Mouse (Mus musculus) heart, postnatal 14 days (tissue): Measurements from ENCODE around the gene Adprh. TPM values are rescaled to one million over a fixed set of nuclear protein-coding genes. Genes with fewer than 3 reads are reported as not detected.
A peak's percentile ranks its signal among the peaks of the same experiment; 100 is the strongest.

Experiments
- DNase-seq, 2 experiments: peaks; one replicate each; pipeline ENCODE4 v3.0.0; 2021 to 2022
- intact Hi-C: fragments of 180-260 bp; cut with DNase I; formaldehyde crosslinking; loops from one replicate; pipeline ENCODE4 v1.15.1; 2025
- total RNA-seq, 2 experiments: library from RNA; stranded (reverse); gene quantifications; 2 replicates each; pipeline ENCODE4 v1.2.3; 2021

Adprh gene
- total RNA-seq, 2 experiments from 2014 or later: 26.6 to 27.7 TPM

- intact Hi-C loops: no loop called here
Measured at GRCm38 (mm10) chr16:38445576-38445975, 6.9 kb downstream of the Adprh start.

DNA sequence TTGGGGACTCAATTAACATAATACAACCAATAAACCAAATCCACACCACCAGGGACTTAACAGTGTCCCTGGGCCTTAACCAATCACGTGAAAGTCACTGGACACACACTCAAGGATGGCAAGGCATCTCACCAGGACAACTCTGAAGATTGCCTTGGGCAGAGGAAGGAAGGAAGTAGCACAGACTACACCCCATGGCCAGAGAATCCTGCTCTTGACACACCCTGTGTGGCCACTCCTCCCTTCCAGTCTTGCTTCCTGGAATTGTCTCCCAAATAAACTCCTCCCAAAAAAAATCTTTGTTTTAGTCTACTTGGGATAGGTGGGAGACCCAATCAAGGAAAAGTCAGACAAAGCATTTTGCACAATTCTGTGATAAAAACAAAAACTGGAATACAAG is 7.5 kb downstream of the Adprh start:
- DNase-seq: no peak
- intact Hi-C loops: no loop called here

More at GRCm38 (mm10) chr16:38445576-38445975, 6.9 kb downstream of the Adprh start:
- DNase-seq: no peak

DNA sequence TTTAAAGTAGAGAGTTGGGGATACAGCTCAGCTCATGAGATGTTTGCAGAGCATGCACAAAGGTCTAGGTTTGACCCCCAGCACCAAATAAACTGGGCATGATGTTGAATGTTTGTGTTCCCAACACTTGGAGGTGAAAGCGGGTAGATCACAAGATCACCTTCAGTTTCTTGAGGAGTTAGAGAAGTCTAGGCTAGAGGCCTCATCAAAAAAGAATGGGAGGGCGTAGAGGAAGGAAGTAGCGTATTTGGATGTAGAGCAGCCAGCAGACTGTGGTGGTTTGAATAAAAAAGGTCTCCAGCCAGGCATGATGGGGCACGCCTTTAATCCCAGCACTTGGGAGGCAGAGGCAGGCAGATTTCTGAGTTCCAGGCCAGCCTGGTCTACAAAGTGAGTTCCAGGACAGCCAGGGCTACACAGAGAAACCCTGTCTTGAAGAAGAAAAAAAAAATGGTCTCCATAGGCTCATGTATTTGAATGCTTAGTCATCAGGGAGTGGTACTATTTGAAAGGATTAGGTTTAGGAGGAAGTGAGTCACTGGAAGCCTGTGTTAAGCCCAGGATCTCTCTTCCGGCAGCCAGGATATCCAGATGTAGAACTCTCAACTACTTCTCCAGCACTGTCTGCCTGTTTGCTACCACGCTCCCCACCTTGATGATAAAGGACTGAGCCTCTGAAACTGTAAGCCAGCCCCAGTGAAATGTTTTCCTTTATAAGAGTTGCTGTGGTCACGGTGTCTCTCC is 8.6 kb downstream of the Adprh start:
- no peak for DNase-seq
- intact Hi-C loops: no loop called here

GRCm38 (mm10) chr16:38442216-38442615 is 10.3 kb downstream of the Adprh start:
- no peak for DNase-seq
- intact Hi-C loops: no loop called here

DNA sequence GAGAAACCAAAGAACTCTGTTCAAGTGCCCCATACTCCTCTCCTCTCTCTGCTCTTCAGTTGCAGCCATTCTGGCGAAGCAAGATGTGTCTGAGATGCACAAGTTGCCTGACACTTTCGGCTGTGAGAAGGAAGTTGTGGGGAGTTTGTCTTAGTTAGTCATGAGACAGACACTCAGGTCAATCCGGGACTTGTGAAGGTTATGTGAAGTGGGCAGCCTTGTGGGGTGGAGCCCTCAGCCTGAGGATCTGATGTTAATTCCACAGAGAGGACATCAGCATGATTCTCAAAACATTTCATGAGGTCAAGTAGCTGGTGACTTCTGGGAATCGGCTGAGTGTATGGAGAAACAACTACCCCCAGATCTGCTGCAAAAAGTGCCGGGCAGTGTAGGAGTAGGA is 10.9 kb downstream of the Adprh start:
- DNase-seq: no peak
- intact Hi-C loops: no loop called here

DNA sequence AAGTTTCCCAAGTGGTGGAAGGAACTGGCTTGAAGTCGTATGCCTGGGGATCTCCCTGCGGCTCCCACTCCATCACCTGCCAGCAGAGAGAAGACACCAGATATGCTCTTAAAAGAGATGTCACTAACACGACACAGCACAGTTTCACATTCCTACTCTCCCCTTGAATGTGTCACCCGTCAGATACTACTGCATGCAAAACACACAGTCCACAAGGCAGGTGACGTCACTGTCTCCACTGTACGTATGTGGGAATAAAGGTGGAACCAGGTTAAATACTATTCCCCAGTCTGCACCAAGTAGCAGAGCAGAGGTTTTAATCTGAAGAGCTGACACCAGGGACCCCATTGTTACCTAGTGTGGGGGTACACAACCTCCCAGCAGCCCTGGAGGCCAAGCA is 12.1 kb downstream of the Adprh start:
- DNase-seq: no peak
- intact Hi-C loops: no loop called here

- DNase-seq: no peak
- intact Hi-C loops: no loop called here
Measured at GRCm38 (mm10) chr16:38439190-38439589, 13.3 kb downstream of the Adprh start.

DNA sequence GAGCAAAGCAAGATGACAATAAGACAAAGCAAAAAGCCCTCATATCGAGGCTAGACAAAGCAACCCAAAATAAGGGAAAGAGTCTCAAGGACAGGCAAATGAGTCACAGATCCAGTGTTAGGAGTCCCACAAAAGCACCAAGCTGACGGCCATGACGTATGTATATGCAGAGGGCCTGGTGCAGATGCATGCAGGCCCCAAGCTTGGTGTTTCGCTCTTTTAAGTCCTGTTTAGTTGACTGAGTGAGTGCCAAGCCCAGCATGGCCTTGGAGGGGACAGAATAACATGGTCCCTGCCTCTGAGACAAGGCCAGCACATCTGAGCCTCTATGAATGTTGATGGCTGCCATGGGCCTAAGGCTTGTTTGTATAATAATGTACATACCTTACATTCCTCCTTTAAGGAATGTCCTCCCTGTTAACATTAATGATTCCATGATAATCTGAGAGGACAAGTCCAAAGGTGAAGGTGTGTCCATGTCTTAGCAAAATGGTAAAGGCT is 18.2 kb downstream of the Adprh start:
- intact Hi-C loops: no loop called here
- DNase-seq: no peak

GRCm38 (mm10) chr16:38433514-38433913 is 19.0 kb downstream of the Adprh start:
- intact Hi-C loops: no loop called here
- DNase-seq: no peak

- DNase-seq: peak; percentile 19
- intact Hi-C loops: no loop called here
Measured at GRCm38 (mm10) chr16:38432498-38433425, 19.7 kb downstream of the Adprh start, which contains the start of gene Pla1a. Gene Pla1a, minus strand, starts transcription at chr16:38433145.

- intact Hi-C loops: no loop called here
- peak in 1 of 2 experiments; percentile 13 for DNase-seq
Measured at GRCm38 (mm10) chr16:38431446-38432185, 20.9 kb downstream of the Adprh start.

DNA sequence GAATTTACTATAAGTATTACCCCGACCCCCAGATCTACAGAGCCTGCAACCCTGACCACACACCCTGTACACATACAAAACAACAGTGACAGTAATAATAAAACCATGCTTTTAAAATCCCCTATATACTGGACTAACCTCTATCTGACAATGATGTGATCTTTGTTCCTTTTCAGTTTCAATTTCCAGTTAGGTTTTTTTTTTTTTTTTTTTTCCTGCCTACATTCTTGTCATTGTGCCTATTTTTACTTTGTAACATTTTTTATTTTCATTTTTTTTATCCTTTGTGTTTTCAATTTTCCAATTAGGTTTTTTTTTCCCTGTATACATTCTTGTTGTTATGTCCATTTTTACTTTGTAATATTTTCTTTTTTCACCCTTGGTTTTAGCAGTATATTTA is 26.7 kb downstream of the Adprh start:
- no peak for DNase-seq
- intact Hi-C loops: no loop called here

- intact Hi-C loops: no loop called here
Measured at GRCm38 (mm10) chr16:38425374-38425773, 27.1 kb downstream of the Adprh start.

GRCm38 (mm10) chr16:38414953-38415352 is 37.5 kb downstream of the Adprh start:
- intact Hi-C loops: no loop called here
- DNase-seq: no peak

More at GRCm38 (mm10) chr16:38425374-38425773, 27.1 kb downstream of the Adprh start:
- DNase-seq: no peak

GRCm38 (mm10) chr16:38408416-38408815 is 44.1 kb downstream of the Adprh start:
- intact Hi-C loops: no loop called here
- no peak for DNase-seq

- intact Hi-C loops: no loop called here
Measured at GRCm38 (mm10) chr16:38407584-38407983, 44.9 kb downstream of the Adprh start.

DNA sequence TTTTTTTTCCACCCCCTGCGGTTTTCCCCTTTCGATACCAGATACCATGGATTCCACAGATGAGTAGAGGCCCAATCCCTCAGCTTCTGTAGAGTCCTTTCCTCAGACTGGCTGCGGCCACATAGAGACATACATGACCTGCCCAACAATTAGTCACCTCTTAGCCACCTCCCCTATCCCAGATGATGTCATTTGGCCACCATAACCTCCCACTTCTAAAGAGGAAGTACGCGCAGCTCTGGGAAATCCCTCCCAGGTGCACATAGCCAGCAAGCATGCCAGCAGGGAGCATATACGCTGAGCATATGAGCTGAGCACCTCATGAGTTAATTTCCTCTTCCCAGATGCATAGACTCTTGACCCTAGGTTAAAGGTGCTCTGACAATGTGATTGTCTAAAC is 45.8 kb downstream of the Adprh start:
- DNase-seq: no peak
- intact Hi-C loops: no loop called here

More at GRCm38 (mm10) chr16:38407584-38407983, 44.9 kb downstream of the Adprh start:
- no peak for DNase-seq

DNA sequence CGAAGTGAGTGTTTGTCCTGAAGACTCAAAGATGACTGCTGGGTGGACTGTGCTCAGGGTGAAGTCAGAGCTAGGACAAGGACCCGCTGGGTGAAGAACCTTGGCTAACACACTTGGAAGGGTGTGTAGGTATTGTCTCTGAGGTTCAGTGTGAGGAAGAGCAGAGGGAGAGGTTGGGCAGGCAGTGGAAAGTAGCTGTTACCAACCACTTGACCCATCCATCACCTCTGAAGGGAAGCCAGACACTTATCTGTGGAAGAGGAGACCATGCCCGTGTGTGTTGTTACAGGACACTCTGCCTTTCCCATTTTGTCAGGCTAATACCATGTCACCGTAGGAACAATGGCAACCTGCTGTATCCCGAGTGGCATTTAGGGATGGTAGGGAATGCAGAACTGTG is 46.2 kb downstream of the Adprh start:
- intact Hi-C loops: no loop called here
- no peak for DNase-seq

GRCm38 (mm10) chr16:38403639-38404038 is 48.9 kb downstream of the Adprh start:
- DNase-seq: no peak
- intact Hi-C loops: no loop called here

DNA sequence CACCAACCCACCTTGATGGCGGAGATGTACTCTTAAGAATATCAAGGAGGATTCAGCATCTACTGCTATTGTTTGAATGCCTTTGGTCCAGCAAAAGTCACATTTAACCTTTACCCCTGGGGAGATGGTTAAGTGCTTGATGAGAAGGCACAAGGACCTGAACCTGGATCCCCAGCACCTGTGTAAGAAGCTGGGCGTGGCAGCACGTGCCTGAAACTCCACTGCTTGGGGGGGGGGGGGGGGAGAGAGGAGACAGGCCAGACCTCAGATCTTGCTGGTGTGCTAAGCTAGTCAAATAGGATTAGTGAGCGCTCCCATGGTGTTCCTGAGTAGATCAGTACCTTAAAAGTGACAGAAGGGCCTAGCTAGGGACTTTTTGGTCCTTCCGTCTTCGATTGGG is 51.0 kb downstream of the Adprh start:
- intact Hi-C loops: no loop called here
- DNase-seq: no peak
